Mouse (Mus musculus): ENCODE results near the gene Lin37.

Lin37 gene

GRCm38 (mm10) chr7:30559443-30559954 is at the start of gene Lin37:
Gene Lin37, minus strand, starts transcription at chr7:30559838.
- CTCF ChIA-PET: interaction anchor here in 1 of 4 experiments (0.6 kb wide), 1 partner anchor 17 kb away, joined by 3 read pairs; no protein-coding TSS in a partner anchor
- POLR2A ChIA-PET: interaction anchor here in 3 of 4 experiments (0.6 to 4.0 kb wide), 6 partner anchors 8 to 279 kb away, joined by 3 to 29 read pairs (median 4); partner anchors contain the start of genes Kmt2b (in 1 of the 3), Thap8 (in 1 of the 3) and Wdr62 (in 1 of the 3)

GRCm38 (mm10) chr7:30608476-30608875 is 48.8 kb upstream of the Lin37 start:
- CTCF ChIA-PET: interaction anchor here (0.5 to 4.1 kb wide), 41 partner anchors 8 to 666 kb away, joined by 3 to 43 read pairs (median 5); partner anchors contain the start of genes Cox6b1 (in 2 of the 4), Kmt2b (in 2 of the 4), Zbtb32 (in 2 of the 4) and E130208F15Rik (in 1 of the 4)
- POLR2A ChIA-PET: interaction anchor here (0.6 to 5.6 kb wide), 41 partner anchors 8 to 328 kb away, joined by 3 to 79 read pairs (median 4); partner anchors contain the start of genes Cox6b1 (in 3 of the 4), Hspb6 (in 3 of the 4), Kmt2b (in 3 of the 4) and Proser3 (in 3 of the 4)

GRCm38 (mm10) chr7:30607706-30608309 is 48.2 kb upstream of the Lin37 start:
- POLR2A ChIA-PET: interaction anchor here (0.6 to 5.6 kb wide), 48 partner anchors 8 to 329 kb away, joined by 3 to 79 read pairs (median 4); partner anchors contain the start of genes Cox6b1 (in 3 of the 4), Hspb6 (in 3 of the 4), Kmt2b (in 3 of the 4) and Proser3 (in 3 of the 4)

GRCm38 (mm10) chr7:30604944-30605343 is 45.3 kb upstream of the Lin37 start:
- POLR2A ChIA-PET: interaction anchor here (0.6 to 5.3 kb wide), 18 partner anchors 9 to 352 kb away, joined by 3 to 85 read pairs (median 4); partner anchors contain the start of genes Kmt2b (in 3 of the 4), Cox6b1 (in 1 of the 4), Hspb6 (in 1 of the 4) and Proser3 (in 1 of the 4)

More at GRCm38 (mm10) chr7:30607706-30608309, 48.2 kb upstream of the Lin37 start:
- CTCF ChIA-PET: interaction anchor here (0.5 to 4.1 kb wide), 71 partner anchors 9 to 450 kb away, joined by 3 to 43 read pairs (median 4); partner anchors contain the start of genes Cox6b1 (in 3 of the 4), Zbtb32 (in 3 of the 4), Gm49396 (in 2 of the 4) and Hspb6 (in 2 of the 4)

GRCm38 (mm10) chr7:30604424-30604823 is 44.8 kb upstream of the Lin37 start:
- ChIA-PET POLR2A (interaction anchor here (0.6 to 5.3 kb wide), 21 partner anchors 8 to 352 kb away, joined by 3 to 85 read pairs (median 4); partner anchors contain the start of genes Kmt2b (in 3 of the 4), Cox6b1 (in 1 of the 4), Hspb6 (in 1 of the 4) and Proser3 (in 1 of the 4)), CTCF (interaction anchor here (0.6 to 4.4 kb wide), 12 partner anchors 9 to 273 kb away, joined by 3 to 29 read pairs (median 4); partner anchors contain the start of genes Upk1a (in 2 of the 4) and Kmt2b (in 1 of the 4))

More at GRCm38 (mm10) chr7:30604944-30605343, 45.3 kb upstream of the Lin37 start:
- CTCF ChIA-PET: interaction anchor here in 3 of 4 experiments (0.6 to 4.4 kb wide), 10 partner anchors 9 to 273 kb away, joined by 3 to 29 read pairs (median 4); partner anchors contain the start of genes Upk1a (in 2 of the 3) and Kmt2b (in 1 of the 3)

- ChIA-PET CTCF (interaction anchor here (0.6 to 4.4 kb wide), 13 partner anchors 11 to 507 kb away, joined by 3 to 29 read pairs (median 4); partner anchors contain the start of genes Upk1a (in 2 of the 4) and Cox6b1 (in 1 of the 4)), POLR2A (interaction anchor here (0.6 to 5.3 kb wide), 37 partner anchors 9 to 322 kb away, joined by 3 to 85 read pairs (median 4); partner anchors contain the start of genes Kmt2b (in 3 of the 4), Cox6b1 (in 2 of the 4), Hspb6 (in 2 of the 4) and Proser3 (in 2 of the 4))
Observed at GRCm38 (mm10) chr7:30602583-30602982, 42.9 kb upstream of the Lin37 start.

GRCm38 (mm10) chr7:30600651-30601050 is 41.0 kb upstream of the Lin37 start:
- CTCF ChIA-PET: interaction anchor here in 1 of 4 experiments (1.1 to 1.4 kb wide), 2 partner anchors 13 to 33 kb away, joined by 3 to 5 read pairs; partner anchors contain the start of gene Upk1a
- POLR2A ChIA-PET: interaction anchor here (0.6 to 7.1 kb wide), 12 partner anchors 8 to 631 kb away, joined by 3 to 85 read pairs (median 6); partner anchors contain the start of genes Kmt2b (in 2 of the 4), Hspb6 (in 1 of the 4), Proser3 (in 1 of the 4) and Upk1a (in 1 of the 4)

- POLR2A ChIA-PET: interaction anchor here in 2 of 4 experiments (0.9 to 7.1 kb wide), 7 partner anchors 8 to 47 kb away, joined by 3 to 85 read pairs (median 9); partner anchors contain the start of genes Kmt2b (in 2 of the 2), Hspb6 (in 1 of the 2) and Proser3 (in 1 of the 2)
- CTCF ChIA-PET: interaction anchor here in 2 of 4 experiments (0.6 to 1.4 kb wide), 3 partner anchors 12 to 34 kb away, joined by 3 to 5 read pairs (median 5); partner anchors contain the start of gene Upk1a (in 1 of the 2)
Observed at GRCm38 (mm10) chr7:30599933-30600353, 40.3 kb upstream of the Lin37 start.

- POLR2A ChIA-PET: interaction anchor here in 3 of 4 experiments (0.5 to 7.1 kb wide), 13 partner anchors 9 to 318 kb away, joined by 3 to 45 read pairs (median 4); partner anchors contain the start of genes Kmt2b (in 3 of the 3), Cox6b1 (in 1 of the 3), Hspb6 (in 1 of the 3) and Proser3 (in 1 of the 3)
- CTCF ChIA-PET: interaction anchor here in 3 of 4 experiments (0.6 to 2.0 kb wide), 10 partner anchors 9 to 375 kb away, joined by 3 to 11 read pairs (median 4); partner anchors contain the start of genes Kmt2b (in 2 of the 3), Fam187b (in 1 of the 3) and Lsr (in 1 of the 3)
Observed at GRCm38 (mm10) chr7:30598786-30599185, 39.1 kb upstream of the Lin37 start, which contains the start of gene Zbtb32. Gene Zbtb32, minus strand, starts transcription at chr7:30598909.

GRCm38 (mm10) chr7:30596811-30597210 is 37.2 kb upstream of the Lin37 start:
- CTCF ChIA-PET: interaction anchor here in 3 of 4 experiments (0.8 to 1.4 kb wide), 3 partner anchors 11 to 18 kb away, joined by 3 to 7 read pairs (median 3); no protein-coding TSS in a partner anchor
- POLR2A ChIA-PET: interaction anchor here in 3 of 4 experiments (0.7 to 7.1 kb wide), 7 partner anchors 8 to 104 kb away, joined by 3 to 45 read pairs (median 4); partner anchors contain the start of genes Gm49396 (in 1 of the 3), Kmt2b (in 1 of the 3), Proser3 (in 1 of the 3) and Psenen (in 1 of the 3)

- ChIA-PET POLR2A (interaction anchor here in 3 of 4 experiments (0.6 to 7.1 kb wide), 9 partner anchors 8 to 1112 kb away, joined by 3 to 45 read pairs (median 3); partner anchors contain the start of genes Gm49396 (in 1 of the 3), Proser3 (in 1 of the 3), Psenen (in 1 of the 3) and U2af1l4 (in 1 of the 3)), CTCF (interaction anchor here in 3 of 4 experiments (0.8 to 1.4 kb wide), 5 partner anchors 12 to 19 kb away, joined by 3 to 7 read pairs (median 5); partner anchors contain the start of gene Upk1a (in 1 of the 3))
Observed at GRCm38 (mm10) chr7:30596093-30596492, 36.5 kb upstream of the Lin37 start.

- CTCF ChIA-PET: interaction anchor here in 2 of 4 experiments (0.7 to 6.8 kb wide), 2 partner anchors 13 to 14 kb away, joined by 3 to 43 read pairs; no protein-coding TSS in a partner anchor
- POLR2A ChIA-PET: interaction anchor here in 3 of 4 experiments (0.7 to 8.4 kb wide), 7 partner anchors 8 to 75 kb away, joined by 3 to 85 read pairs (median 14); partner anchors contain the start of gene Upk1a (in 1 of the 3)
Observed at GRCm38 (mm10) chr7:30594510-30595024, 34.9 kb upstream of the Lin37 start.

- CTCF ChIA-PET: interaction anchor here (0.7 to 6.8 kb wide), 4 partner anchors 14 to 266 kb away, joined by 3 to 43 read pairs (median 7); no protein-coding TSS in a partner anchor
- POLR2A ChIA-PET: interaction anchor here in 3 of 4 experiments (0.6 to 8.4 kb wide), 13 partner anchors 9 to 76 kb away, joined by 3 to 85 read pairs (median 5); partner anchors contain the start of genes Cox6b1 (in 1 of the 3) and Upk1a (in 1 of the 3)
Observed at GRCm38 (mm10) chr7:30593579-30594509, 34.2 kb upstream of the Lin37 start.

GRCm38 (mm10) chr7:30592772-30593423 is 33.3 kb upstream of the Lin37 start:
- ChIA-PET POLR2A (interaction anchor here in 3 of 4 experiments (0.5 to 8.4 kb wide), 17 partner anchors 8 to 158 kb away, joined by 3 to 85 read pairs (median 6); partner anchors contain the start of genes Cox6b1 (in 2 of the 3), Haus5 (in 1 of the 3), Hspb6 (in 1 of the 3) and Proser3 (in 1 of the 3)), CTCF (interaction anchor here in 3 of 4 experiments (0.5 to 6.8 kb wide), 9 partner anchors 13 to 409 kb away, joined by 3 to 43 read pairs (median 5); partner anchors contain the start of gene Cox7a1 (in 1 of the 3))
